Mouse (Mus musculus): ENCODE data around the gene Hpf1.

GRCm38 (mm10) chr8:60870231-60871193 is 19.7 kb upstream of the Hpf1 start:
- no peak for TF ChIP-seq CTCF (IDR thresholded peaks at IDR 0.05; ENCODE audit: extremely low read depth, insufficient read length, insufficient replicate concordance, low read depth, low read length)
- no peak for TF ChIP-seq POLR2A (IDR thresholded peaks at IDR 0.05; ENCODE audit: low read depth, low read length)

All from small intestine, adult 2 months (tissue).